Mouse (Mus musculus): ENCODE measurements at regions not wholly inside any gene's neighbourhood (a gene's known extent, or its start where the extent isn't known, plus 50 kb on each side); places are given as distances from the start of the nearest gene placed in this dataset.

DNA sequence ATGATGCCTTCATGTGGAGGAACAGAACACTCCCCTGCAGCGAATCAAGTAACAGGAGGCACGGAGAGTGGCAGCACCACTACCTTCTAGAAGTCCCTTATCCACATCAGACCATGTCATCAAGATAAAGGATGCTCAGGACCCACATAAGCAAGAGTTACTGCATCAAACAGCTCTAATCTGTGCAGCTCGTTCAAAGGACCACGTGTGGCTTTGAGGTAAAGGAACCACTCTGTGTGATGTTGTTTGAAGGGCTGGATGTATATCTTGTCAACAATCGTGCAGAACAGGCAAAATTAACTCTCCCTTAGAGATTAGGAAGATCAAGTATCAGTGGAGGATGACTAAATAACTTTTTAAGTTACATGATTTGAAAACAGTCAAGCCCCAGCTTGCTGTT is 68.8 kb upstream of the Cd44 start:
- H3K79me3 ChIP-seq (ENCODE audit: low read depth) = no peaks in the 10 kb centered on the region
- H3K27me3 ChIP-seq (ENCODE audit: control insufficient read depth, insufficient read depth, insufficient read length) = no peaks in the 10 kb centered on the region
- H3ac ChIP-seq (ENCODE audit: control insufficient read depth, insufficient read length, low read depth) = no peak overlapping the region
- no peak overlapping the region for H3K4me3 ChIP-seq (ENCODE audit: insufficient read depth, poor library complexity, severe bottlenecking)
- H3K79me2 ChIP-seq (ENCODE audit: control insufficient read depth, insufficient read depth) = no peaks in the 10 kb centered on the region
- TF ChIP-seq MYOG (IDR thresholded peaks at IDR 0.05; ENCODE audit: control insufficient read depth, extremely low read depth, insufficient read length) (no peak), MAX (IDR thresholded peaks at IDR 0.05) (no peak), FOSL1 (IDR thresholded peaks at IDR 0.05; ENCODE audit: insufficient read depth, low read length, poor library complexity, severe bottlenecking) (no peak), CEBPB (IDR thresholded peaks at IDR 0.05; ENCODE audit: low read depth) (no peak), USF1 (IDR thresholded peaks at IDR 0.05; ENCODE audit: low read depth) (no peak), CTCF (IDR thresholded peaks at IDR 0.05; ENCODE audit: control insufficient read depth, insufficient read depth, insufficient read length) (no peak), MYOD1 (IDR thresholded peaks at IDR 0.05; ENCODE audit: control insufficient read depth, insufficient read length, low read depth) (no peak)
- H3K36me3 ChIP-seq (ENCODE audit: control insufficient read depth, insufficient read depth) = no peaks in the 10 kb centered on the region

DNA sequence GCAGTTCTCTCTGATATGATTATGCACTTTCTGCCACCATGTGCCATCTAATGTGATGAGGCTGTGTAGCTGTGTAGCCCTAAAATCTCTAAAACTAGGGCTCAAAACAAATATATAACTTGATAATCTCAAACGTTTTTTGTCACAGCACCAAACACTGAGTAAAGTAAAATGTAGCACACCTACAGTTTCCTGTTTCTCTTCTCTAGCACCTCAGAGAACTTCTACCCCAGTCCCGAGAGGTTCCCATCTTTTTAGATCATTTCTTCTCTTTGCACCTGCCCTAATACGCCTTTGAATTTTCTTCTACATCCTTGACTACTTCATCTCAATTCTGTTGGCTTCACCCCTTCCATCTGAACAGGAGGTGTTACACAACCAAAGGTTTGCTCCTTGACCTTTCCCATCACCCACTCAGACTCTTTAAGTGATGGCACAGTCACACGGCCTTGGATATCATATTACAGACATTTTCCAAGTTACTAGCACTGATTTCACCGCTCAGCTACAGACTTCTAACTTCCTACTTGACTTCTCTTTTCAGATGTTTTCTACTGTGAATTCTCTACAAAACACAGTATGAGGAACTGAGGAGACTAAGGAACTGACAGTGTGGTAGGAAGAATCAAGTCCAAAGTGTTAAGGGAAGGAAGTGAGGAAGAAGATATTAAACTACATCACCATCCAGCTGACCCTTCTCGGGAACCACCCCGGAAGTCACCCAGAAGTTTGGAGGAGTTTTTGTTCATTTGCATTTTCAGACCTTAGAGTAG is 66.7 kb upstream of the Cd44 start:
- no peaks in the 10 kb centered on the region for H3K79me3 ChIP-seq (ENCODE audit: low read depth)
- H3K36me3 ChIP-seq (ENCODE audit: control insufficient read depth, insufficient read depth) = no peaks in the 10 kb centered on the region
- no peak overlapping the region for H3K4me3 ChIP-seq (ENCODE audit: insufficient read depth, poor library complexity, severe bottlenecking)
- no peaks in the 10 kb centered on the region for H3K79me2 ChIP-seq (ENCODE audit: control insufficient read depth, insufficient read depth)
- no peaks in the 10 kb centered on the region for H3K27me3 ChIP-seq (ENCODE audit: control insufficient read depth, insufficient read depth, insufficient read length)
- no peak overlapping the region for H3ac ChIP-seq (ENCODE audit: control insufficient read depth, insufficient read length, low read depth)
- TF ChIP-seq USF1 (IDR thresholded peaks at IDR 0.05; ENCODE audit: low read depth) (peak; percentile 74), CEBPB (IDR thresholded peaks at IDR 0.05; ENCODE audit: low read depth) (no peak), MAX (IDR thresholded peaks at IDR 0.05) (no peak), CTCF (IDR thresholded peaks at IDR 0.05; ENCODE audit: control insufficient read depth, insufficient read depth, insufficient read length) (no peak)

DNA sequence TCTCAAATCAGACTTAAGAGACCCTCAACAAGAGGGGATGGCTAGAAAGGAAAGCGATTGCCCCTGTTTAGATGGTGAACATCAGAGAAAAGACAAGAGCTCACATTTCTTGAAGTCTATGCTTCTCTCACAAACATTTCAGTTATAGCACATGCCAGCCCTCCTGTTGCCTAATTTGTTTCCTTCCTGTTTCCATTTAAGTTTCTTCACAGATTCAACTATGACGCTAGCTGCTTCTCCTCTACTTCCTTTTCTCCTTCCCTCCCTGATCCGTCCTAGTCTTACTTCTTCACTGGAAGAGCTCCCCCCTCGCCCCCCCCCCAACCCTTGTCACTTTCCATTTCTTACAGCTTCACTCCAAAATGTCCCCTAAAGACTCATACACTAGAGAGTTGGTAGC is 66.0 kb upstream of the Cd44 start:
- no peaks in the 10 kb centered on the region for H3K36me3 ChIP-seq (ENCODE audit: control insufficient read depth, insufficient read depth)
- no peaks in the 10 kb centered on the region for H3K27me3 ChIP-seq (ENCODE audit: control insufficient read depth, insufficient read depth, insufficient read length)
- H3ac ChIP-seq (ENCODE audit: control insufficient read depth, insufficient read length, low read depth) = no peak overlapping the region
- H3K4me3 ChIP-seq (ENCODE audit: insufficient read depth, poor library complexity, severe bottlenecking) = no peak overlapping the region
- no peaks in the 10 kb centered on the region for H3K79me3 ChIP-seq (ENCODE audit: low read depth)
- no peaks in the 10 kb centered on the region for H3K79me2 ChIP-seq (ENCODE audit: control insufficient read depth, insufficient read depth)
- TF ChIP-seq USF1 (IDR thresholded peaks at IDR 0.05; ENCODE audit: low read depth) = no peak

DNA sequence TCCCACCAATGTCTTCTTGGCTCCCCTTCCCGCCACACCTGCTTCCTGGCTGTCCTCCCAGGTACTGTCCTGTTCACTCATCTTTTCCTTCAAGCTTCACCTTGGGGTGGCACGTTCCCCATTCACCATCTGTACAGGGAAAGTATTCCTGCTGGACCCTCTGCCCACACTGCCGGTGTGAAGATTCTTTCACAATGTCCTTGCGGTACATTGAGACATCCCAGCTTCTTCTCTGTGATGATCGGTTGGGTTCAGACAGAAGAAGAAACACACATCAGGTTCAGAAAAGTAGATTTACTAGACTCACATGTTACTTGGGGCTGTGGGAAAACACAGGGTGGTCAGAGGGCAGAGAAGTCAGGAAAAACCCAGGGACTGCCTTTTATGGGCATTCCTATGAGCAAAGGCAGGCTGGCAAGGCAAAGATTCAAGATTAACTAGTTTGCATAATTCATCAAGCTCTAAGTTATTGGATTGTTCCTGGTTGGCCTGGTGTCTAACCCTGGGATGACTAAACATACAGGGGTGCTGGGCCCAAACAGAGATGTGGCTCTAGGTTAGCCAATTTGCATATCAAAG is 57.7 kb upstream of the Cd44 start:
- Histone ChIP-seq H3K79me2 (ENCODE audit: control insufficient read depth, insufficient read depth) (no peaks in the 10 kb centered on the region), H3ac (ENCODE audit: control insufficient read depth, insufficient read length, low read depth) (no peak overlapping the region), H3K79me3 (ENCODE audit: low read depth) (no peaks in the 10 kb centered on the region), H3K36me3 (ENCODE audit: control insufficient read depth, insufficient read depth) (no peaks in the 10 kb centered on the region), H3K27me3 (ENCODE audit: control insufficient read depth, insufficient read depth, insufficient read length) (no peaks in the 10 kb centered on the region), H3K4me3 (ENCODE audit: insufficient read depth, poor library complexity, severe bottlenecking) (no peak overlapping the region)
- TF ChIP-seq CTCF (IDR thresholded peaks at IDR 0.05; ENCODE audit: control insufficient read depth, insufficient read depth, insufficient read length) (no peak), MYOG (IDR thresholded peaks at IDR 0.05; ENCODE audit: control insufficient read depth, extremely low read depth, insufficient read length) (no peak), FOSL1 (IDR thresholded peaks at IDR 0.05; ENCODE audit: insufficient read depth, low read length, poor library complexity, severe bottlenecking) (no peak), MAX (IDR thresholded peaks at IDR 0.05) (no peak), CEBPB (IDR thresholded peaks at IDR 0.05; ENCODE audit: low read depth) (no peak), USF1 (IDR thresholded peaks at IDR 0.05; ENCODE audit: low read depth) (no peak), MYOD1 (IDR thresholded peaks at IDR 0.05; ENCODE audit: control insufficient read depth, insufficient read length, low read depth) (no peak)

DNA sequence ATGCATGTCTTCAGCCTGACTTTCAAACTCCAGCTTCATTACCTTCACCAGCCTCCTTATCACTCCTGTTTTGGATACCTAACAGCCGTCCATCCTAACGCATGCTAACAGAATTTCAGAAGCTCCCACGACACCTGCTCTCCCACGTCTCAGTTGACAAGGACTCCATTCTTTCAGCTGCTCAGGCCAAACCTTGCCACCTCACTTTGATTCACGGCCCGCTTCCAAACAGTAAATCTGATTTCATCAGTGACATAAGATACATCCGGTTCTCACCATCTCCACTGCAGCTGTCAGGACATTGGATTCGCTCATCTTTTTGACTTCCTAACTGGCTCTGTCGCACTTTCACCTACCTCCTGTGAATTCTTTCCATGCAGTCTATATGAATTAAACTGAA is 57.1 kb upstream of the Cd44 start:
- H3K4me3 ChIP-seq (ENCODE audit: insufficient read depth, poor library complexity, severe bottlenecking) = no peak overlapping the region
- no peaks in the 10 kb centered on the region for H3K79me2 ChIP-seq (ENCODE audit: control insufficient read depth, insufficient read depth)
- H3K27me3 ChIP-seq (ENCODE audit: control insufficient read depth, insufficient read depth, insufficient read length) = no peaks in the 10 kb centered on the region
- no peaks in the 10 kb centered on the region for H3K79me3 ChIP-seq (ENCODE audit: low read depth)
- no peak for TF ChIP-seq CTCF (IDR thresholded peaks at IDR 0.05; ENCODE audit: control insufficient read depth, insufficient read depth, insufficient read length)
- no peak for TF ChIP-seq MYOG (IDR thresholded peaks at IDR 0.05; ENCODE audit: control insufficient read depth, extremely low read depth, insufficient read length)
- no peak for TF ChIP-seq USF1 (IDR thresholded peaks at IDR 0.05; ENCODE audit: low read depth)
- no peak for TF ChIP-seq MAX (IDR thresholded peaks at IDR 0.05)
- TF ChIP-seq MYOD1 (IDR thresholded peaks at IDR 0.05; ENCODE audit: control insufficient read depth, insufficient read length, low read depth) = peak; percentile 100
- peak; percentile 14 for TF ChIP-seq CEBPB (IDR thresholded peaks at IDR 0.05; ENCODE audit: low read depth)
- no peak for TF ChIP-seq FOSL1 (IDR thresholded peaks at IDR 0.05; ENCODE audit: insufficient read depth, low read length, poor library complexity, severe bottlenecking)
- no peaks in the 10 kb centered on the region for H3K36me3 ChIP-seq (ENCODE audit: control insufficient read depth, insufficient read depth)
- H3ac ChIP-seq (ENCODE audit: control insufficient read depth, insufficient read length, low read depth) = no peak overlapping the region

DNA sequence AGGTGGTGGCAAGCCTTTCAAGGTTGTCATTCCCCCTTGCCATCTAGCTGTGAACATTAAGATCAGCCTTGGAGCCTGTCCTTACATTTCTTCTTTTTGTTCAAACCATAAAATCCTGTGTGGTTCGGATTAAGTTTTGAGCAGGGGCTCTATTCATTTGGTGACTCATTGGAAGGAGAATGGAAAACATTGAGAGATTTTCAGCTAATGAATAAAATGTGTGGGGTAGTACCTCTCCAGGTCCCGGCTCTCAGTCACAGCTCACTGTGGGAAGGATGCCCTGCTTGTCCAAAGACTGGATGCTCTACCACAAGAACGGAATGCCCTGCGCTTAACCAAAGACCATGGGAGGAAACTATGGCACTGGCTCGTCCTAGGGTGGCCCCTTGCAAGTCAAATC is 56.3 kb upstream of the Cd44 start:
- no peaks in the 10 kb centered on the region for H3K36me3 ChIP-seq (ENCODE audit: control insufficient read depth, insufficient read depth)
- TF ChIP-seq MYOD1 (IDR thresholded peaks at IDR 0.05; ENCODE audit: control insufficient read depth, insufficient read length, low read depth) = no peak
- no peak for TF ChIP-seq FOSL1 (IDR thresholded peaks at IDR 0.05; ENCODE audit: insufficient read depth, low read length, poor library complexity, severe bottlenecking)
- no peak for TF ChIP-seq CEBPB (IDR thresholded peaks at IDR 0.05; ENCODE audit: low read depth)
- no peak for TF ChIP-seq MAX (IDR thresholded peaks at IDR 0.05)
- no peak for TF ChIP-seq MYOG (IDR thresholded peaks at IDR 0.05; ENCODE audit: control insufficient read depth, extremely low read depth, insufficient read length)

More for the DNA sequence above, 56.3 kb upstream of the Cd44 start:
- H3K79me2 ChIP-seq (ENCODE audit: control insufficient read depth, insufficient read depth) = no peaks in the 10 kb centered on the region
- no peak overlapping the region for H3ac ChIP-seq (ENCODE audit: control insufficient read depth, insufficient read length, low read depth)
- H3K79me3 ChIP-seq (ENCODE audit: low read depth) = no peaks in the 10 kb centered on the region
- no peak overlapping the region for H3K4me3 ChIP-seq (ENCODE audit: insufficient read depth, poor library complexity, severe bottlenecking)
- H3K27me3 ChIP-seq (ENCODE audit: control insufficient read depth, insufficient read depth, insufficient read length) = no peaks in the 10 kb centered on the region
